Mouse (Mus musculus): ENCODE measurements around the gene Shank1. TPM values are rescaled to one million over a fixed set of nuclear protein-coding genes. Genes with fewer than 3 reads are reported as not detected.

Shank1 gene
- total and polyA plus RNA-seq, 3 experiments: 0.12 to 3.9 TPM; not detected in 1

GRCm38 (mm10) chr7:44287760-44288159 lies 22.3 kb upstream of the Shank1 start:
- no peaks in the 10 kb centered on the region for H3K27me3 ChIP-seq (ENCODE audit: control insufficient read depth in 1 of 2, insufficient read depth in 2 of 2, low read length in 2 of 2)
- DNase-seq (ENCODE audit: low read depth, low spot score): no peak
- no peak overlapping the region for H3K9ac ChIP-seq (ENCODE audit: control insufficient read depth, low read depth, low read length, poor library complexity, severe bottlenecking)
- no peaks in the 10 kb centered on the region for H3K36me3 ChIP-seq (ENCODE audit: control insufficient read depth in 1 of 2, insufficient read depth in 2 of 2, low read length in 2 of 2)
- no peaks in the 10 kb centered on the region for H3K9me3 ChIP-seq (replicated peaks; ENCODE audit: insufficient read depth, low read length)
- H3K4me3 ChIP-seq (ENCODE audit: control insufficient read depth in 1 of 2, insufficient read depth in 1 of 2, low read depth in 2 of 2, low read length in 2 of 2): no peak overlapping the region
- H3K27ac ChIP-seq (ENCODE audit: control insufficient read depth, low read depth, low read length): no peak overlapping the region
- H3K79me2 ChIP-seq (ENCODE audit: control insufficient read depth, insufficient read depth, low read length, poor library complexity): no peaks in the 10 kb centered on the region
- no peak for TF ChIP-seq UBTF (IDR thresholded peaks at IDR 0.05; ENCODE audit: borderline replicate concordance, insufficient read depth, low read depth, low read length)
- no peak for TF ChIP-seq E2F4 (IDR thresholded peaks at IDR 0.05; ENCODE audit: borderline replicate concordance, low read depth, low read length)
- TF ChIP-seq NELFE (IDR thresholded peaks at IDR 0.05; ENCODE audit: low read depth, low read length): no peak
- TF ChIP-seq MXI1 (IDR thresholded peaks at IDR 0.05; ENCODE audit: low read depth, low read length): no peak
- no peak for TF ChIP-seq MAZ (IDR thresholded peaks at IDR 0.05; ENCODE audit: low read depth, low read length)
- no peak for TF ChIP-seq EP300 (IDR thresholded peaks at IDR 0.05; ENCODE audit: low read depth in 1 of 2, low read length in 2 of 2)
- TF ChIP-seq TBP (IDR thresholded peaks at IDR 0.05; ENCODE audit: low read depth, low read length): no peak
- no peak for TF ChIP-seq ETS1 (IDR thresholded peaks at IDR 0.05; ENCODE audit: low read depth, low read length)
- TF ChIP-seq USF1 (IDR thresholded peaks at IDR 0.05; ENCODE audit: low read depth, low read length): no peak
- TF ChIP-seq CHD2 (IDR thresholded peaks at IDR 0.05; ENCODE audit: low read length): no peak
- TF ChIP-seq MEF2A (IDR thresholded peaks at IDR 0.05; ENCODE audit: extremely low read depth, insufficient replicate concordance, low read depth, low read length, poor library complexity, severe bottlenecking): no peak
- no peak for TF ChIP-seq POLR2AphosphoS2 (IDR thresholded peaks at IDR 0.05; ENCODE audit: low read length)
- TF ChIP-seq CTCF (IDR thresholded peaks at IDR 0.05 in 2 of 3, conservative IDR thresholded peaks at IDR 0.05 in 1 of 3; ENCODE audit: control insufficient read depth in 1 of 3, insufficient read depth in 1 of 3, low read depth in 2 of 3, low read length in 3 of 3, poor library complexity in 1 of 3, severe bottlenecking in 1 of 3): no peak
- TF ChIP-seq MAFK (IDR thresholded peaks at IDR 0.05; ENCODE audit: borderline replicate concordance, low read depth, low read length): no peak
- no peak for TF ChIP-seq MYC (IDR thresholded peaks at IDR 0.05; ENCODE audit: low read depth, low read length)
- no peak for TF ChIP-seq TCF12 (IDR thresholded peaks at IDR 0.05; ENCODE audit: low read depth, low read length)
- no peak for TF ChIP-seq GABPA (IDR thresholded peaks at IDR 0.05; ENCODE audit: low read depth, low read length)
- TF ChIP-seq BHLHE40 (IDR thresholded peaks at IDR 0.05; ENCODE audit: borderline replicate concordance, low read depth, low read length): no peak
- no peak for TF ChIP-seq ZKSCAN1 (IDR thresholded peaks at IDR 0.05; ENCODE audit: low read depth, low read length)
- no peak for TF ChIP-seq ZC3H11A (IDR thresholded peaks at IDR 0.05; ENCODE audit: low read depth, low read length)
- H3K4me1 ChIP-seq (ENCODE audit: control insufficient read depth in 1 of 2, insufficient read depth in 2 of 2, low read length in 2 of 2): no peaks in the 10 kb centered on the region

- Histone ChIP-seq H3K4me3 (ENCODE audit: control insufficient read depth in 1 of 2, insufficient read depth in 1 of 2, low read depth in 2 of 2, low read length in 2 of 2) (no peak overlapping the region), H3K79me2 (ENCODE audit: control insufficient read depth, insufficient read depth, low read length, poor library complexity) (no peaks in the 10 kb centered on the region), H3K27ac (ENCODE audit: control insufficient read depth, low read depth, low read length) (no peak overlapping the region), H3K4me1 (ENCODE audit: control insufficient read depth in 1 of 2, insufficient read depth in 2 of 2, low read length in 2 of 2) (no peaks in the 10 kb centered on the region), H3K9ac (ENCODE audit: control insufficient read depth, low read depth, low read length, poor library complexity, severe bottlenecking) (no peak overlapping the region), H3K9me3 (replicated peaks; ENCODE audit: insufficient read depth, low read length) (no peaks in the 10 kb centered on the region), H3K36me3 (ENCODE audit: control insufficient read depth in 1 of 2, insufficient read depth in 2 of 2, low read length in 2 of 2) (no peaks in the 10 kb centered on the region), H3K27me3 (ENCODE audit: control insufficient read depth in 1 of 2, insufficient read depth in 2 of 2, low read length in 2 of 2) (no peaks in the 10 kb centered on the region)
- TF ChIP-seq JUND (IDR thresholded peaks at IDR 0.05; ENCODE audit: low read depth, low read length) (no peak), MXI1 (IDR thresholded peaks at IDR 0.05; ENCODE audit: low read depth, low read length) (no peak), GATA1 (IDR thresholded peaks at IDR 0.05; ENCODE audit: low read depth, low read length) (no peak), UBTF (IDR thresholded peaks at IDR 0.05; ENCODE audit: borderline replicate concordance, insufficient read depth, low read depth, low read length) (no peak), ZKSCAN1 (IDR thresholded peaks at IDR 0.05; ENCODE audit: low read depth, low read length) (no peak), ZNF384 (IDR thresholded peaks at IDR 0.05; ENCODE audit: low read depth, low read length) (no peak), CHD2 (IDR thresholded peaks at IDR 0.05; ENCODE audit: low read length) (no peak), TCF12 (IDR thresholded peaks at IDR 0.05; ENCODE audit: low read depth, low read length) (no peak), RAD21 (IDR thresholded peaks at IDR 0.05; ENCODE audit: low read depth, low read length) (no peak), GABPA (IDR thresholded peaks at IDR 0.05; ENCODE audit: low read depth, low read length) (no peak), ELF1 (IDR thresholded peaks at IDR 0.05; ENCODE audit: low read depth, low read length) (no peak)
- DNase-seq (ENCODE audit: low read depth, low spot score): no peak
Observed at GRCm38 (mm10) chr7:44290986-44291385, 19.1 kb upstream of the Shank1 start.
